Mouse (Mus musculus) heart, embryonic 13.5 days (tissue): ENCODE results near the gene Serinc3. TPM values are rescaled to one million over a fixed set of nuclear protein-coding genes. Genes with fewer than 3 reads are reported as not detected.

Experiments
- ATAC-seq: fragments of 200-750 bp; cut with Nextera tagmentation; 2 replicates; pipeline ENCODE4 v1.8.0; 2017; ENCODE audit warnings: moderate TSS enrichment; ENCODE audit not compliant: insufficient number of reproducible peaks, low FRiP score, low TSS enrichment; ENCODE audit errors: extremely low read depth
- H3K27ac ChIP-seq: fragments of 300-500 bp; sonication (generic); replicated peaks from 2 replicates; pipeline ENCODE4 v1.5.1; 2015; ENCODE audit warnings: moderate library complexity, mild to moderate bottlenecking, inconsistent platforms
- H3K27me3 ChIP-seq: fragments of 300-500 bp; sonication (generic); replicated peaks from 2 replicates; pipeline ENCODE4 v1.6.1; 2015; ENCODE audit warnings: mild to moderate bottlenecking, inconsistent platforms
- H3K36me3 ChIP-seq: fragments of 300-500 bp; sonication (generic); 2 replicates; pipeline ENCODE4 v1.6.1; 2015; ENCODE audit warnings: mild to moderate bottlenecking, inconsistent platforms
- H3K4me1 ChIP-seq: fragments of 300-500 bp; sonication (generic); 2 replicates; pipeline ENCODE4 v1.6.1; 2015; ENCODE audit warnings: inconsistent platforms
- H3K4me2 ChIP-seq: fragments of 300-500 bp; sonication (generic); 2 replicates; pipeline ENCODE4 v1.6.1; 2015; ENCODE audit warnings: inconsistent platforms, mild to moderate bottlenecking, moderate library complexity
- H3K4me3 ChIP-seq: fragments of 300-500 bp; sonication (generic); 2 replicates; pipeline ENCODE4 v1.5.1; 2015; ENCODE audit warnings: moderate library complexity, mild to moderate bottlenecking, inconsistent platforms
- H3K9ac ChIP-seq: fragments of 300-500 bp; sonication (generic); 2 replicates; pipeline ENCODE4 v1.6.1; 2015; ENCODE audit warnings: inconsistent platforms, mild to moderate bottlenecking, moderate library complexity
- H3K9me3 ChIP-seq: fragments of 300-500 bp; sonication (generic); 2 replicates; pipeline ENCODE4 v1.6.1; 2016; ENCODE audit warnings: inconsistent platforms
- WGBS: fragments of 180-500 bp; shearing (Covaris S2); methylation state at CpG from one replicate; pipeline ENCODE4 v1.1.7; 2015; ENCODE audit warnings: mixed read lengths; 5-methylcytosine and 5-hydroxymethylcytosine counted together
- polyA plus RNA-seq: library from polyadenylated mRNA; unstranded; fragments of >200 nt; fragmentation: Nextera tagmentation; extraction: Ambion mirVana; gene quantifications from 2 replicates; pipeline ENCODE4 v1.2.1, GENCODE M21; 2015

Serinc3 gene
- polyA plus RNA-seq, 1 experiment from 2014 or later: 50.1 TPM

DNA sequence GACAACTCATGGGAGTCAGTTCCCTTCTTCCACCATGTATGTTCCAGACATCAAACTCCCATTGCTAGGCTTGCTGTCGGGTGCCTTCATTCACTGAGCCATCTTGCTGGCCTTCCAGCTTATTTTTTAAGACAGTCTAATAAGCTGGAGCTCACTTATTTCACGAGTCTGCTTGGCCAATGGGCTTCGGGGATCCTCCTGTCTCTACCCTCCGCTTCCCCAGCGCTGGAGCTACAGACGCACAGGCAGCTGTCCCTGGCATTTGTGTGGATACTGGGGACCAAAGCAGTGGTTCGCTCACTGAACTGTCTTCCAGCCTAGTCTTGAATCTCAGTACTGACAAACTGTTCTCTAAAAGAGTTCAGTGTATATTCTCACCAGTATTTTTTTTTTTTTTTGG is 38.8 kb downstream of the Serinc3 start:
- H3K36me3 ChIP-seq: peaks cover 30% of the 10 kb centered on the region
- no peak overlapping the region for H3K9ac ChIP-seq
- H3K9me3 ChIP-seq: no peaks in the 10 kb centered on the region
- no peaks in the 10 kb centered on the region for H3K27me3 ChIP-seq
- H3K4me3 ChIP-seq: no peak overlapping the region
- ATAC-seq: no peak
- 86% methylated on average over 7 of the region's 7 CpGs for WGBS
- no peak overlapping the region for H3K4me2 ChIP-seq
- peaks cover 31% of the 10 kb centered on the region for H3K4me1 ChIP-seq
- H3K27ac ChIP-seq: no peak overlapping the region

- peak; percentile 88 for ATAC-seq
- H3K4me2 ChIP-seq: peak within 1 kb of the TSS; percentile 91
- peaks cover 3% of the 10 kb centered on the region for H3K36me3 ChIP-seq
- no peaks in the 10 kb centered on the region for H3K9me3 ChIP-seq
- peak within 1 kb of the TSS; percentile 83 for H3K4me3 ChIP-seq
- H3K27ac ChIP-seq: peak within 1 kb of the TSS; percentile 90
- peaks cover 21% of the 10 kb centered on the region for H3K4me1 ChIP-seq
- no peaks in the 10 kb centered on the region for H3K27me3 ChIP-seq
- WGBS: under 1% methylated on average over 57 of the region's 57 CpGs
- H3K9ac ChIP-seq: peak within 1 kb of the TSS; percentile 95
Measured at GRCm38 (mm10) chr2:163602101-163602971, 42.6 kb downstream of the Serinc3 start, which contains the start of gene Ttpal. TSS of gene Ttpal (plus strand) at chr2:163602314.

- Histone ChIP-seq H3K9me3 (no peaks in the 10 kb centered on the region), H3K4me3 (peak overlapping the region; percentile 83), H3K27me3 (no peaks in the 10 kb centered on the region), H3K4me2 (peak overlapping the region; percentile 91), H3K9ac (peak overlapping the region; percentile 95), H3K36me3 (no peaks in the 10 kb centered on the region), H3K27ac (0 out of 2 replicates have a peak overlapping the region, but pooled peaks have one; percentile 90), H3K4me1 (peaks cover 22% of the 10 kb centered on the region)
- ATAC-seq: no peak
- 68% methylated on average over 7 of the region's 7 CpGs for WGBS
Measured at GRCm38 (mm10) chr2:163601712-163602100, 43.2 kb downstream of the Serinc3 start.

GRCm38 (mm10) chr2:163601066-163601465 is 43.9 kb downstream of the Serinc3 start:
- H3K9ac ChIP-seq: no peak overlapping the region
- no peak overlapping the region for H3K4me2 ChIP-seq
- no peaks in the 10 kb centered on the region for H3K9me3 ChIP-seq
- no peak overlapping the region for H3K27ac ChIP-seq
- 82% methylated on average over 7 of the region's 7 CpGs for WGBS
- H3K36me3 ChIP-seq: no peaks in the 10 kb centered on the region
- peaks cover 28% of the 10 kb centered on the region for H3K4me1 ChIP-seq
- no peak overlapping the region for H3K4me3 ChIP-seq
- no peak for ATAC-seq
- no peaks in the 10 kb centered on the region for H3K27me3 ChIP-seq

- Histone ChIP-seq H3K27me3 (no peaks in the 10 kb centered on the region), H3K4me3 (no peak overlapping the region), H3K4me1 (peaks cover 42% of the 10 kb centered on the region), H3K27ac (no peak overlapping the region), H3K9me3 (no peaks in the 10 kb centered on the region), H3K4me2 (no peak overlapping the region), H3K9ac (no peak overlapping the region), H3K36me3 (no peaks in the 10 kb centered on the region)
- WGBS: 0% methylated on average over 1 of the region's 1 CpGs
- no peak for ATAC-seq
Measured at GRCm38 (mm10) chr2:163599226-163599625, 45.7 kb downstream of the Serinc3 start.

- Histone ChIP-seq H3K27me3 (no peaks in the 10 kb centered on the region), H3K9ac (no peak overlapping the region), H3K9me3 (no peaks in the 10 kb centered on the region), H3K27ac (no peak overlapping the region), H3K4me2 (no peak overlapping the region), H3K4me3 (no peak overlapping the region), H3K4me1 (peaks cover 28% of the 10 kb centered on the region), H3K36me3 (no peaks in the 10 kb centered on the region)
- ATAC-seq: no peak
- 53% methylated on average over 4 of the region's 4 CpGs for WGBS
Measured at GRCm38 (mm10) chr2:163597661-163598060, 47.3 kb downstream of the Serinc3 start.

DNA sequence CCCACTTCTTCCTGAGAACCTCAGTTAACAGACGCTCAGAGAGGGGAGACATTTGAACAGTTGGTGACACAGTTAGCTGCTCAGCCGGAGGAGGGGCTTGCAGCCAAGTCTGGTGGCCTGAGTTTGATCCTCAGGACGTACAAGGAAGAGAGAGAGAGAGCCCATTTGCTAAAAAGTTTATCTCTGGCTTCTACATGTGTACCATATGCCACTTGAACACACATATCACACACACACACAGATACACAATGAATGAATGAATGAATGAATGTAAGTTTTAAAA is 48.1 kb downstream of the Serinc3 start:
- no peak overlapping the region for H3K4me2 ChIP-seq
- no peaks in the 10 kb centered on the region for H3K9me3 ChIP-seq
- H3K36me3 ChIP-seq: no peaks in the 10 kb centered on the region
- H3K27ac ChIP-seq: peak overlapping the region; percentile 74
- no peak overlapping the region for H3K4me3 ChIP-seq
- no peaks in the 10 kb centered on the region for H3K27me3 ChIP-seq
- WGBS: 56% methylated on average over 3 of the region's 3 CpGs
- H3K9ac ChIP-seq: no peak overlapping the region
- H3K4me1 ChIP-seq: peaks cover 25% of the 10 kb centered on the region
- no peak for ATAC-seq

- Histone ChIP-seq H3K27me3 (no peaks in the 10 kb centered on the region), H3K27ac (peak overlapping the region; percentile 74)
- WGBS: 59% methylated on average over 13 of the region's 13 CpGs
Measured at GRCm38 (mm10) chr2:163596057-163596872, 48.7 kb downstream of the Serinc3 start.

DNA sequence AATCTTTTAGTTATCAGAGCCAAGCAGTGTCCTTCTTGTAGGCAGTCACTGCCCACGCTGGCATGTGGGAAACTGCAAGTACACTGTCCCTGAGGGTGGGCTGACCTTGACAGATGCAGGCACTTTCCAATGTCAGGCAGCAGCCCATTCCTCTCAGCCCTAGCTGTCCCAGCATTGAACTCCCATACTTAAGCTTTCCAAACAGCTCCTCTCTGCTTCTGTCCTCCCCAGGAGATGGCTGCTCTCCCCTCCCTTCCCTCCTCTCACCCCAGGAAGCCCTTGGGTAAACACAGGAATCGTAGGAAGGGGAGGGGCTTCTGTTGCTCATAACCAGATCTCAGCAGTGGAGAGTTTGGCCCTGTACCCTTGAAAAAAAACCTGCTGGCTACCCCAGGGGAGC is 49.8 kb downstream of the Serinc3 start:
- Histone ChIP-seq H3K9me3 (no peaks in the 10 kb centered on the region), H3K27me3 (no peaks in the 10 kb centered on the region), H3K36me3 (no peaks in the 10 kb centered on the region), H3K27ac (peak overlapping the region; percentile 50), H3K4me1 (peaks cover 26% of the 10 kb centered on the region), H3K4me2 (no peak overlapping the region), H3K4me3 (no peak overlapping the region), H3K9ac (no peak overlapping the region)
- ATAC-seq: no peak
- 12% methylated on average over 2 of the region's 2 CpGs for WGBS

More at GRCm38 (mm10) chr2:163596057-163596872, 48.7 kb downstream of the Serinc3 start:
- Histone ChIP-seq H3K4me1 (peaks cover 22% of the 10 kb centered on the region), H3K36me3 (no peaks in the 10 kb centered on the region), H3K9ac (no peak overlapping the region), H3K9me3 (no peaks in the 10 kb centered on the region), H3K4me2 (no peak overlapping the region), H3K4me3 (no peak overlapping the region)
- ATAC-seq: no peak

- H3K4me1 ChIP-seq: peaks cover 27% of the 10 kb centered on the region
- no peaks in the 10 kb centered on the region for H3K36me3 ChIP-seq
- 78% methylated on average over 10 of the region's 10 CpGs for WGBS
- H3K27me3 ChIP-seq: no peaks in the 10 kb centered on the region
- no peak overlapping the region for H3K9ac ChIP-seq
- H3K27ac ChIP-seq: no peak overlapping the region
- no peak for ATAC-seq
- no peaks in the 10 kb centered on the region for H3K9me3 ChIP-seq
- H3K4me3 ChIP-seq: no peak overlapping the region
- no peak overlapping the region for H3K4me2 ChIP-seq
Measured at GRCm38 (mm10) chr2:163593636-163594282, 51.2 kb downstream of the Serinc3 start.

DNA sequence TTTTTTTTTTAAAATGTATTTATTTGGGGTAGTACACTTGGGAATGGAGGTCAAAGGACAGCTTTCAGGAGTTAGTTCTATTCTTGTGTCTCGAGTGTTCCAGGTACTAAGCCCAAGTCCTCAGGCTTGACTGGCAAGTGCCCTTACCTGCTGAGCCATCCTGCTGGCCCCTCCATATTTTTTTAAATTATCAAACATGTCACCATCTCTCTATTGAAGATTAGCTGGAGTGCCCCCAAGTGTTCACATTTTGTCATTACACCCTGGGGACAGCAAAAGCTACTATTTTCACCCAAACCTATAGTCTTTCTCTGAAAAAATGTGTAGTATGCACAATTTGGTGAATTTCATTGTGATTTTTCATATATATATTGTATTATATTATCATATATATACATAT is 52.8 kb downstream of the Serinc3 start:
- Histone ChIP-seq H3K9ac (no peak overlapping the region), H3K9me3 (no peaks in the 10 kb centered on the region), H3K4me1 (peaks cover 27% of the 10 kb centered on the region), H3K27me3 (no peaks in the 10 kb centered on the region), H3K4me2 (no peak overlapping the region), H3K36me3 (no peaks in the 10 kb centered on the region), H3K27ac (no peak overlapping the region), H3K4me3 (no peak overlapping the region)
- no peak for ATAC-seq
- WGBS: 61% methylated on average over 1 of the region's 1 CpGs
